Mouse (Mus musculus) kidney, adult 2 months (tissue): ENCODE measurements at regions not wholly inside any gene's neighbourhood (a gene's known extent, or its start where the extent isn't known, plus 50 kb on each side); places are given as distances from the start of the nearest gene placed in this dataset.

Experiments
- CTCF ChIP-seq: fragments of 200-500 bp; conservative IDR thresholded peaks from 2 replicates; pipeline ENCODE4 v1.5.1; 2011; ENCODE audit warnings: low read depth, mild to moderate bottlenecking, control low read depth, low read length, moderate library complexity, mixed read lengths; ENCODE audit not compliant: insufficient read depth, insufficient read length
- POLR2A ChIP-seq: fragments of 200-500 bp; IDR thresholded peaks from one replicate; pipeline ENCODE4 v1.6.1; 2011; ENCODE audit warnings: low read depth, low read length, control low read depth

DNA sequence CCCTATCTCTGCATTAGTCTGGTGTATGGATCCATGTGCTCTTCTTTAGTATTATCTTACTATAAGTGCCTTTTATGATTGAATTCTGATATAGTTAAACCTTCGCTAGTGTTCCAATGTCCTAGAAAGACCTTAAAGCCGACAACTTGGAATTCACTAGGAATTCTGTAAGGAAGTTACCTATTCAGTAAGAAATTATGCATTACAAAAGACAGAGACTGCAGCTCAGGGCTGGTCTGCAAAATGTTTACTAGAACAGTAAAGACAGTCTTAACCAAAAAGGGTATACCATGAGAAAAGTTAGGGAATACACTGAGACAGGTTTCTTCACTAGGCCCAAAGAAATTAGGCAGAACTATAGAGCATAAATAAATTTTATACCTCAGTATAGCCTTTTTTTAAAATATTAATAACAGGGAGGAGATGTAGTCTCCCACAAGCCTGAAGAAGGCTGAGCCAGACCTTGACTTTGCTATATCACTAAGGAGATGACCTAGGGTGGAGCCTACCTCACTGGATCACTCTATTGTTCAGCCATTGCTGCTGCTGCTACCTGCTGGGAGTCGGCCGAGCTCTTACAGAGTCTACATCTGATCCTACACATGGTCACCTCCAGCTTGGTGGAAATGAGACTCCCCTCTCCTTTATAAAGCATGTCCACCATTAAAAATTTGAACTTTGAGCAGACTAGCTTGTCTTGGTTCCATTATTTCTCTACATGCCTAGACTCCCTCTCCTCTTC lies 1143.9 kb downstream of the Nxph1 start:
- no peak for TF ChIP-seq POLR2A
- no peak for TF ChIP-seq CTCF
